Mouse (Mus musculus): ENCODE measurements at regions not wholly inside any gene's neighbourhood (a gene's known extent, or its start where the extent isn't known, plus 50 kb on each side); places are given as distances from the start of the nearest gene placed in this dataset.

DNA sequence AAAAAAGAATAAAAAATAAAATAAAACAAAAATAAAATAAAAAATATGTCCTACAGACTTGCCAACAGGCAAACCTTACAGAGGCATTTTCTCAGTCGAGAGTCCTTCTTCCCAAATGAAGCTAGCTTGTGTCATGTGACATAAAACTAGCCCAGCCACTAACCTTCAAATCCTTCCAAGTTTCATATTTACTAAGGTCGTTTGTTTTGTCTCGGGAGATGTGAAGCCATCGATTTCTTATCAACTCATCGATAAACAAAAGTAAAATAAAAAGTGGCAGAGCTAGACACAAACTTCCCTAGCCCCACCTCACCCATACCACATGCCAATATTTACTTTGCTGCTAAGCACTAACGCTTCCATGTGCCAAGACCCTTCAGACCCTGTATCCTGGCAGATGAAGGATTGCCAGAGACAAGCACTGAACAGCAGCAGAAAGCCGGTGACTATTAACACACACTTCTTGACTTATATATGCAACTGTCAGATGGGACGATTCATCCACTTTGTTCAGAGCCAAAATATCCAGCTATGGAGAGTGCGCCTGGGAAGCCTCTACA lies 79.9 kb upstream of the Klf9 start:
- H3K9me3 ChIP-seq (replicated peaks; ENCODE audit: control insufficient read depth, low read length) = no peaks in the 10 kb centered on the region
- no peak overlapping the region for H3K27ac ChIP-seq (ENCODE audit: low read depth, low read length)
- H3K4me2 ChIP-seq (ENCODE audit: low read length) = no peak overlapping the region
- H3K9ac ChIP-seq (ENCODE audit: low read length) = no peak overlapping the region
- H3K27me3 ChIP-seq (replicated peaks; ENCODE audit: control insufficient read depth, insufficient read depth, low read length) = no peaks in the 10 kb centered on the region
- H3K4me1 ChIP-seq (ENCODE audit: control insufficient read depth, insufficient read depth, low read length) = peaks cover 8% of the 10 kb centered on the region; the same call in 1 of the 2 replicates
- ATAC-seq (no peak), DNase-seq (ENCODE audit: low spot score) (no peak)
- no peaks in the 10 kb centered on the region for H3K36me3 ChIP-seq (ENCODE audit: control insufficient read depth, insufficient read depth, low read length)
- H3K4me3 ChIP-seq (ENCODE audit: low read depth, low read length) = no peak overlapping the region
- WGBS = 87% methylated on average over 9 of the region's 9 CpGs

DNA sequence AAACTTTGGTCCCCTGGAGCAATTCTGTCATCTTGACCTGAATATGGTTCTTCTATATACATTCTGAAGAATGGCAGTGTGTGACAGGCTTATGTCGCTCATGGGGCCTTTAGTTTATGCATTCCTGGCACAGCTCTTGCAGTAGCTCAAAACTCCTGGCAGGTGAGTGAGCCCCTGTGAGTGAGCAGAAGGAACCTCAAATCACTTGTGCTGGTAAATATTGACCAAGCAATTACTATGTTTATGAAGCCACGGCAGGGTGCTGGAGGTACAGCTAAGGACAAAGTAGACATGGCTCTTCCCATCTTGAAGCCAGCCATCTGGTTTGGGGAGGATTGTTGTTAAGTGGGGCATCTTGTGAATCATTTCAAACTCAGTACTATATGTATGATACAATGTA lies 79.1 kb upstream of the Klf9 start:
- 92% methylated on average over 2 of the region's 2 CpGs for WGBS
- Histone ChIP-seq H3K4me2 (ENCODE audit: low read length) (no peak overlapping the region), H3K27me3 (replicated peaks; ENCODE audit: control insufficient read depth, insufficient read depth, low read length) (no peaks in the 10 kb centered on the region)

DNA sequence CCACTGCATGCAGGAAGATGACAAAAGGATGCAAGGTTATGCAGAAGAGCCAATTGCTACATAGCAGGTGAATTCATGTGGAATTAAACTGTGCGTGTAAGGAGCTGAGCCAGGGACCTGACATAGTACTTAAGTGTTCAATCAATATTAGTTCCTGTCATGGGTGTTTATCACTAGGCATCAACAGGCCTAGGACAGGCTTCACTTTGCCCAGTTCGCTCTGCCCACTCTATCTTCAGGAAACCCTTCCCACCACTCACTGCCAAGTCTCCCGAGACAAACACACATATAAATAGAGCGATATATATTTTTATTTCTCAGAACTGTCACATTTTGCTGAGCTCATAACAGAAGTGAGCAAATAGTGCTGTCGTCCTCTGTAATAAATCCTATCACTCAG lies 78.2 kb upstream of the Klf9 start:
- Histone ChIP-seq H3K36me3 (ENCODE audit: control insufficient read depth, insufficient read depth, low read length) (no peaks in the 10 kb centered on the region), H3K9me3 (replicated peaks; ENCODE audit: control insufficient read depth, low read length) (no peaks in the 10 kb centered on the region), H3K4me1 (ENCODE audit: control insufficient read depth, insufficient read depth, low read length) (peaks cover 5% of the 10 kb centered on the region; the same call in 1 of the 2 replicates), H3K9ac (ENCODE audit: low read length) (no peak overlapping the region), H3K4me3 (ENCODE audit: low read depth, low read length) (no peak overlapping the region), H3K4me2 (ENCODE audit: low read length) (no peak overlapping the region), H3K27ac (ENCODE audit: low read depth, low read length) (no peak overlapping the region), H3K27me3 (replicated peaks; ENCODE audit: control insufficient read depth, insufficient read depth, low read length) (no peaks in the 10 kb centered on the region)
- DNase-seq (ENCODE audit: low spot score) (no peak), ATAC-seq (no peak)
- 90% methylated on average over 5 of the region's 5 CpGs for WGBS

More for the DNA sequence above, 79.1 kb upstream of the Klf9 start:
- Histone ChIP-seq H3K9me3 (replicated peaks; ENCODE audit: control insufficient read depth, low read length) (no peaks in the 10 kb centered on the region), H3K9ac (ENCODE audit: low read length) (no peak overlapping the region), H3K36me3 (ENCODE audit: control insufficient read depth, insufficient read depth, low read length) (no peaks in the 10 kb centered on the region), H3K27ac (ENCODE audit: low read depth, low read length) (no peak overlapping the region), H3K4me1 (ENCODE audit: control insufficient read depth, insufficient read depth, low read length) (peaks cover 8% of the 10 kb centered on the region; the same call in 1 of the 2 replicates), H3K4me3 (ENCODE audit: low read depth, low read length) (no peak overlapping the region)
- ATAC-seq = no peak
- no peak for DNase-seq (ENCODE audit: low spot score)

- DNase-seq (ENCODE audit: low spot score) (no peak), ATAC-seq (no peak)
- Histone ChIP-seq H3K4me1 (ENCODE audit: control insufficient read depth, insufficient read depth, low read length) (no peaks in the 10 kb centered on the region), H3K36me3 (ENCODE audit: control insufficient read depth, insufficient read depth, low read length) (no peaks in the 10 kb centered on the region), H3K9ac (ENCODE audit: low read length) (no peak overlapping the region), H3K27ac (ENCODE audit: low read depth, low read length) (no peak overlapping the region), H3K27me3 (replicated peaks; ENCODE audit: control insufficient read depth, insufficient read depth, low read length) (no peaks in the 10 kb centered on the region), H3K9me3 (replicated peaks; ENCODE audit: control insufficient read depth, low read length) (no peaks in the 10 kb centered on the region), H3K4me2 (ENCODE audit: low read length) (no peak overlapping the region), H3K4me3 (ENCODE audit: low read depth, low read length) (no peak overlapping the region)
- 85% methylated on average over 5 of the region's 5 CpGs for WGBS
These were observed 75.5 kb upstream of the Klf9 start for GRCm38 (mm10) chr19:23065548-23065947.

GRCm38 (mm10) chr19:23066726-23067125 lies 74.3 kb upstream of the Klf9 start:
- WGBS = 96% methylated on average over 2 of the region's 2 CpGs
- no peaks in the 10 kb centered on the region for H3K27me3 ChIP-seq (replicated peaks; ENCODE audit: control insufficient read depth, insufficient read depth, low read length)
- H3K4me3 ChIP-seq (ENCODE audit: low read depth, low read length) = no peak overlapping the region
- no peaks in the 10 kb centered on the region for H3K4me1 ChIP-seq (ENCODE audit: control insufficient read depth, insufficient read depth, low read length)
- DNase-seq (ENCODE audit: low spot score) (no peak), ATAC-seq (no peak)
- H3K9ac ChIP-seq (ENCODE audit: low read length) = no peak overlapping the region
- H3K4me2 ChIP-seq (ENCODE audit: low read length) = no peak overlapping the region
- H3K36me3 ChIP-seq (ENCODE audit: control insufficient read depth, insufficient read depth, low read length) = no peaks in the 10 kb centered on the region
- no peaks in the 10 kb centered on the region for H3K9me3 ChIP-seq (replicated peaks; ENCODE audit: control insufficient read depth, low read length)
- no peak overlapping the region for H3K27ac ChIP-seq (ENCODE audit: low read depth, low read length)

- no peak for DNase-seq (ENCODE audit: low spot score)
- H3K36me3 ChIP-seq (ENCODE audit: control insufficient read depth, insufficient read depth, low read length) = no peaks in the 10 kb centered on the region
- no peak overlapping the region for H3K27ac ChIP-seq (ENCODE audit: low read depth, low read length)
- H3K9ac ChIP-seq (ENCODE audit: low read length) = no peak overlapping the region
- no peaks in the 10 kb centered on the region for H3K4me1 ChIP-seq (ENCODE audit: control insufficient read depth, insufficient read depth, low read length)
- no peak overlapping the region for H3K4me3 ChIP-seq (ENCODE audit: low read depth, low read length)
- no peaks in the 10 kb centered on the region for H3K27me3 ChIP-seq (replicated peaks; ENCODE audit: control insufficient read depth, insufficient read depth, low read length)
- H3K9me3 ChIP-seq (replicated peaks; ENCODE audit: control insufficient read depth, low read length) = no peaks in the 10 kb centered on the region
- no peak overlapping the region for H3K4me2 ChIP-seq (ENCODE audit: low read length)
- WGBS = 92% methylated on average over 3 of the region's 3 CpGs
- ATAC-seq = no peak
These were observed 72.4 kb upstream of the Klf9 start for GRCm38 (mm10) chr19:23068600-23068999.

DNA sequence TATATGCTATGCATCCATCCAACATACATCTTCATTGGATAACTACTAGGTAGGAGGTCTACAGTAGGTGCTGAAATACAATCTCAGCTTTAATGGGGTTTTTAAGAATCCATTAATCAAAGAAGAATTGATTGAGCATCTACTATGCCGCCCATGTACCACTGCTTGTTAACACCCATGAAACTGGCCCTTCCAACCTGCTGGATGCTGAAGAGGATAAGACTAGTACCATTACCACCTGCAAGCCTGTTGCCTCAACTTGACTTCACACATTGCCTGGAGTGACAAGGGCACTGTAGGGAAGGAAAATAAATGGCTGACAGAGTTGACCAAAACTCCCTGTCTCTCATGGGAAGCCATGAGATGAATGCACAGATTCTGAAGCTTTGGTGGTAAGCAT lies 71.4 kb upstream of the Klf9 start:
- no peak overlapping the region for H3K4me3 ChIP-seq (ENCODE audit: low read depth, low read length)
- no peak overlapping the region for H3K27ac ChIP-seq (ENCODE audit: low read depth, low read length)
- no peak overlapping the region for H3K4me2 ChIP-seq (ENCODE audit: low read length)
- DNase-seq (ENCODE audit: low spot score) (no peak), ATAC-seq (no peak)
- 97% methylated on average over 1 of the region's 1 CpGs for WGBS
- no peaks in the 10 kb centered on the region for H3K36me3 ChIP-seq (ENCODE audit: control insufficient read depth, insufficient read depth, low read length)
- no peak overlapping the region for H3K9ac ChIP-seq (ENCODE audit: low read length)
- no peaks in the 10 kb centered on the region for H3K4me1 ChIP-seq (ENCODE audit: control insufficient read depth, insufficient read depth, low read length)
- H3K27me3 ChIP-seq (replicated peaks; ENCODE audit: control insufficient read depth, insufficient read depth, low read length) = no peaks in the 10 kb centered on the region
- no peaks in the 10 kb centered on the region for H3K9me3 ChIP-seq (replicated peaks; ENCODE audit: control insufficient read depth, low read length)

DNA sequence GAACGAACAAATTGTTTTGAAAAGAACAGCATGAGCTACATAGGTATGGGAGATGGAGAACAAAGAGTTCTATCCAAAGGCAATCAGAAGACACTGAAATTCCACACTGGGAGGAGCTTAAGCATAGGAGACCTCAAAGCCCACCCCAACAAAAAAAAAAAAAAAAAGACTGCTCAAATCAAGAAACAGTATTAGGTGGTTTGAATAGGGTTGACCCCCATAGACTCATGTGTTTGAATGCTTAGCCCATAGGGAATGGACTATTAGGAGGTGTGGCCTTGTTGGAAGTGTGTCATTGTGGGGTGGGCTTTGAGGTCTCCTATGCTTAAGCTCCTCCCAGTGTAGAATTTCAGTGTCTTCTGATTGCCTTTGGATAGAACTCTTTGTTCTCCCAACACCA lies 70.0 kb upstream of the Klf9 start:
- H3K27ac ChIP-seq (ENCODE audit: low read depth, low read length) = no peak overlapping the region
- H3K27me3 ChIP-seq (replicated peaks; ENCODE audit: control insufficient read depth, insufficient read depth, low read length) = no peaks in the 10 kb centered on the region
- no peak for ATAC-seq
- no peaks in the 10 kb centered on the region for H3K9me3 ChIP-seq (replicated peaks; ENCODE audit: control insufficient read depth, low read length)
- H3K9ac ChIP-seq (ENCODE audit: low read length) = no peak overlapping the region
- H3K4me3 ChIP-seq (ENCODE audit: low read depth, low read length) = no peak overlapping the region
- no peak overlapping the region for H3K4me2 ChIP-seq (ENCODE audit: low read length)
- no peak for DNase-seq (ENCODE audit: low spot score)
- 65% methylated on average over 1 of the region's 1 CpGs for WGBS
- H3K36me3 ChIP-seq (ENCODE audit: control insufficient read depth, insufficient read depth, low read length) = no peaks in the 10 kb centered on the region
- no peaks in the 10 kb centered on the region for H3K4me1 ChIP-seq (ENCODE audit: control insufficient read depth, insufficient read depth, low read length)

DNA sequence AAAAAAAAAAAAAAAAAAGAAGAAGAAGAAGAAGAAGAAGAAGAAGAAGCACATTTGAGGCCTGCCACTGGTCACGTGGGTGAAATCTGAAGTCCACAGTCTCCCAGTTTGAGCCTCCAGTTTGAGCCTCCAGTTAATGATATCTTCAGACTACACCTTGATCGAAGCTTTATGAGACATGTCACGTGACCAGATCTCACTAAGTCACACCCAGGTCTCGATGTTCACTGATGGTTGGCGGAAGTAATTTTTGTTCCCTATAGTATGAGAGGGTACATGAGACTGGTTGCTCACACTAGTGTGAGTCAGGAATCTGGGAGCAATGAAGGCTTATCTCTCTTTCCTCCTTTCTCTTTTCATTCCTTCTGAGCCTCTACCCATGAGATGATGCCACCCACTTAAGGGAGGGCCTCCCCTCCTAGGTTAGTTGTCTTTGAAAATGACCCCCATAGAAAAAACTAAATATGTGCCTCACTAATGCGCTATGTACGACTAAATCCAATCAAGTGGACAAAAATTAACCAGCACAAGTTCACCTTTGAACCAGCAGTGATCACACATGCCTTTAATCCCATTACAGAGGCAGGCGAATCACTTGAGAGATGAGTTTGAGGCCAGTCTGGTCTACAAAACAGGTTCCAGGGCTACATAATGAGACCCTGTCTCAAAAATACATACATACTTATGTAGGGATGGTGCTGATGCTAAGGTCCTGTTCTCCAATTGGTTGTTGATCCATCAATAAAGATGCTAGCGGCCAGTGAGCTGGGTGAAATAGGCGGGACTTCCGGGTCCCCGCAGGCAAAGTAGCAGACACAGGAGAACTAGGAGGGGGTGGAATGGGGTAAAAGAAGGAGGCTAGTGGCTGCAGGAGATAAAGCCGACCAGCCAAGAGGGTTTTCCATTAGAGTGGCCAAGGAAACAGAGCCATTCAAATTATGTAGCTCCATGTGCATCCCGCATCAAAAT lies 66.1 kb upstream of the Klf9 start:
- Histone ChIP-seq H3K4me2 (ENCODE audit: low read length) (no peak overlapping the region), H3K4me1 (ENCODE audit: control insufficient read depth, insufficient read depth, low read length) (no peaks in the 10 kb centered on the region), H3K27me3 (replicated peaks; ENCODE audit: control insufficient read depth, insufficient read depth, low read length) (no peaks in the 10 kb centered on the region), H3K9ac (ENCODE audit: low read length) (no peak overlapping the region), H3K4me3 (ENCODE audit: low read depth, low read length) (no peak overlapping the region), H3K36me3 (ENCODE audit: control insufficient read depth, insufficient read depth, low read length) (no peaks in the 10 kb centered on the region), H3K9me3 (replicated peaks; ENCODE audit: control insufficient read depth, low read length) (no peaks in the 10 kb centered on the region), H3K27ac (ENCODE audit: low read depth, low read length) (no peak overlapping the region)
- no peak for ATAC-seq
- WGBS = 85% methylated on average over 14 of the region's 14 CpGs
- no peak for DNase-seq (ENCODE audit: low spot score)

Data from forebrain, embryonic 14.5 days (tissue).